Mouse (Mus musculus) lung, postnatal 0 days (tissue): ENCODE data around the gene Nutf2. TPM values are rescaled to one million over a fixed set of nuclear protein-coding genes. Genes with fewer than 3 reads are reported as not detected.
A peak's percentile ranks its signal among the peaks of the same experiment; 100 is the strongest.

Experiments
- ATAC-seq: fragments of 200-750 bp; cut with Nextera tagmentation; 2 replicates; pipeline ENCODE4 v1.8.0; 2017; ENCODE audit warnings: moderate library complexity
- DNase-seq: peaks from one replicate; pipeline ENCODE4 v3.0.0-alpha.2; 2016; ENCODE audit warnings: low spot score
- H3K27ac ChIP-seq: fragments of 300-500 bp; sonication (generic); 2 replicates; pipeline ENCODE4 v1.5.1; 2014; ENCODE audit warnings: antibody characterized with exemption, mild to moderate bottlenecking, low read length, mixed read lengths
- H3K27me3 ChIP-seq: fragments of 300-500 bp; sonication (generic); replicated peaks from 2 replicates; pipeline ENCODE4 v1.6.1; 2014; ENCODE audit warnings: low read length, mixed read lengths; ENCODE audit not compliant: insufficient read depth
- H3K36me3 ChIP-seq: fragments of 300-500 bp; sonication (generic); 2 replicates; pipeline ENCODE4 v1.6.1; 2014; ENCODE audit warnings: low read length, mixed read lengths; ENCODE audit not compliant: insufficient read depth
- H3K4me1 ChIP-seq: fragments of 300-500 bp; sonication (generic); 2 replicates; pipeline ENCODE4 v1.6.1; 2014; ENCODE audit warnings: antibody characterized with exemption, low read depth, low read length, mixed read lengths; ENCODE audit not compliant: insufficient read depth
- H3K4me2 ChIP-seq: fragments of 300-500 bp; sonication (generic); replicated peaks from 2 replicates; pipeline ENCODE4 v1.6.1; 2014; ENCODE audit warnings: low read depth, mild to moderate bottlenecking, low read length, moderate library complexity, mixed read lengths
- H3K4me3 ChIP-seq: fragments of 300-500 bp; sonication (generic); 2 replicates; pipeline ENCODE4 v1.5.1; 2014; ENCODE audit warnings: low read depth, low read length
- H3K9ac ChIP-seq: fragments of 300-500 bp; sonication (generic); replicated peaks from 2 replicates; pipeline ENCODE4 v1.6.1; 2014; ENCODE audit warnings: low read depth, mild to moderate bottlenecking
- H3K9me3 ChIP-seq: fragments of 300-500 bp; sonication (generic); 2 replicates; pipeline ENCODE4 v1.6.1; 2016; ENCODE audit warnings: low read length, mixed read lengths
- CTCF ChIP-seq: IDR thresholded peaks from 2 replicates; pipeline ENCODE4 v1.5.1; 2016; ENCODE audit warnings: antibody characterized with exemption, mild to moderate bottlenecking
- EP300 ChIP-seq: IDR thresholded peaks from 2 replicates; pipeline ENCODE4 v1.6.1; 2016; ENCODE audit warnings: antibody characterized with exemption, mild to moderate bottlenecking, control low read depth
- whole genome bisulfite sequencing: fragments of 180-500 bp; shearing (Covaris S2); extraction: QIAGEN DNeasy Blood & Tissue Kit; methylation state at CpG from one replicate; pipeline ENCODE4 v1.1.7; 2014; 5-methylcytosine and 5-hydroxymethylcytosine counted together
- polyA plus RNA-seq: library from polyadenylated mRNA; unstranded; fragments of >200 nt; fragmentation: Nextera tagmentation; extraction: Ambion mirVana; gene quantifications from 2 replicates; pipeline ENCODE4 v1.2.1, GENCODE M21; 2015

The Nutf2 gene
- polyA plus RNA-seq, 1 experiment from 2014 or later: 97.4 TPM

DNA sequence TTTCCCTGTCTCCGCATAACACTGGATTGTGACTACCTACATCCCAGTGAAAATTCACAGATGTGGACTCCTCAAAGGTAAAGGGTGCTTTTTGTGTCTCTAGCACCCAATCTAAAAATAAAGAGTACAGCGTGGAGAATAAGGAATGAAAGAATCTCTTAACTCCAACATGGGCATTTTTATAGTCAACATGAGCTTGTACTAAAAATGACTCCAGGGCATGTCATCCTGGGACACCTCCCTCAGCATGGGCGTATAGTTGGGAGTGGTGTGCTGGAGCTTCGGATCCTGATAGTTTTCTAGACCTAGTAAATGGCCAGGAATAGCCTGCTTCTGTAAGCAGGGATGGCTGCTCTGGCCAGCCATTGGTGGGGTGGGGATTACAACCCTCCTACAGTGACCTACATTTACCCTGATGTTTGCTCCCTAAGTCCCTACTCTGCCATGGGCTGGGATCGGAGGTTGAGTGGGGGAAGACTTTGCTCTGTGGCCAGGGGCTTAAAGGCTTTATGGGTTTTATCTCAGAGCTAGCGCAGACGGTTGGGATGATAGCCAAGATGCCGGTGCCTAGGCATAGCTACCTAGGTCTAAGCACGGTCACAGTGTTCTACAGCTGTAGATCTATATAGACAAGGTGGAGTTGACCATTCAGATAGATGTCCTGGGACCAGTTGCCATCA is 37.6 kb downstream of the Nutf2 start:
- DNase-seq (no peak), ATAC-seq (no peak)
- Histone ChIP-seq H3K36me3 (no peaks in the 10 kb centered on the region), H3K27ac (no peak overlapping the region), H3K9me3 (no peaks in the 10 kb centered on the region), H3K4me3 (no peak overlapping the region), H3K27me3 (no peaks in the 10 kb centered on the region), H3K4me1 (peaks cover 6% of the 10 kb centered on the region; the same call in 1 of the 2 replicates), H3K4me2 (no peak overlapping the region), H3K9ac (no peak overlapping the region)
- WGBS: 74% methylated on average over 9 of the region's 9 CpGs
- TF ChIP-seq CTCF: no peak
- TF ChIP-seq EP300: no peak

DNA sequence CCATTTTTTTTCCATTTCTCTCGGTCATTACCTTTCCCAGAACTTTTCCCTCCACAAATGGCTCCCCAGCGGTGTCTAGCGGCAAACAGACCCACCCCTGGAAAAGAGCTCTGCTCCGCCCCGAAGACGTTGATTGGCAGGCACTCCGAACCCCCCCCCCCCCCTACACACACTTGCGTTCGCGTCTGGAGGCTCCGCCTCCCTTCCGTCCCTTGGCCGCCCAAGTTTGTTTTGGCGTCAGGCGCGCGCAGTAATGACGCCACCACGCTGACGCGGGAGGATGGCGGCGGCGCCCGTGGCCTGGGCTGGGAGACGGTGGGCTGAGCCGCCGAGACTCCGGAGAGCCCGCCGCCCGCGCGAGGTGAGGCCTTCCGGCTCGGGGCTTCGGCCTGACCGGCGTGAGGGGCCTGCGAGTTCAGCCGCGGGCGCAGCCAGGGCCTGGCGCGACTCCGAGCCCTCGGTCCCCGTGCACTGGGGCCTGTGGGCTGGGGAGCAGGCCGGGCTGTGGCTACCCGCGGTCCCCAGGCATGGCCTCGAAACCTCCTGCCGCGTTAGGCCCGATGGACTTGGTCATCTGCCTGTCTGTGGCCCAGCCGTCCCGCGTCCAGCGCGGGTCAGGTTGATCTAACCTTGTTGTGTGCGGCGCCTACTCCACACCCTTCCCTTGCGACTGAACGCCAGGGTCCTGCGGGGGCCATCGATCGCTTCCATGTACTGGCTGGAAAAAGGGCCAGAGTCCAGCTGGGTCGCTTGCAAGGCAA is 40.0 kb downstream of the Nutf2 start, which contains the start of gene Pskh1:
Pskh1 (plus strand) TSS at position 262 of the 761 bp plus-strand sequence.
- Histone ChIP-seq H3K27ac (peak within 1 kb of the TSS; percentile 92), H3K36me3 (no peaks in the 10 kb centered on the region), H3K9me3 (no peaks in the 10 kb centered on the region), H3K4me1 (peaks cover 6% of the 10 kb centered on the region; the same call in 1 of the 2 replicates), H3K9ac (peak within 1 kb of the TSS; percentile 98), H3K4me3 (peak within 1 kb of the TSS; percentile 96), H3K4me2 (peak within 1 kb of the TSS; percentile 79), H3K27me3 (no peaks in the 10 kb centered on the region)
- WGBS: under 1% methylated on average over 51 of the region's 68 CpGs
- TF ChIP-seq EP300: no peak
- peak; percentile 30 for TF ChIP-seq CTCF
- DNase-seq (peak; percentile 96), ATAC-seq (peak; percentile 97)

DNA sequence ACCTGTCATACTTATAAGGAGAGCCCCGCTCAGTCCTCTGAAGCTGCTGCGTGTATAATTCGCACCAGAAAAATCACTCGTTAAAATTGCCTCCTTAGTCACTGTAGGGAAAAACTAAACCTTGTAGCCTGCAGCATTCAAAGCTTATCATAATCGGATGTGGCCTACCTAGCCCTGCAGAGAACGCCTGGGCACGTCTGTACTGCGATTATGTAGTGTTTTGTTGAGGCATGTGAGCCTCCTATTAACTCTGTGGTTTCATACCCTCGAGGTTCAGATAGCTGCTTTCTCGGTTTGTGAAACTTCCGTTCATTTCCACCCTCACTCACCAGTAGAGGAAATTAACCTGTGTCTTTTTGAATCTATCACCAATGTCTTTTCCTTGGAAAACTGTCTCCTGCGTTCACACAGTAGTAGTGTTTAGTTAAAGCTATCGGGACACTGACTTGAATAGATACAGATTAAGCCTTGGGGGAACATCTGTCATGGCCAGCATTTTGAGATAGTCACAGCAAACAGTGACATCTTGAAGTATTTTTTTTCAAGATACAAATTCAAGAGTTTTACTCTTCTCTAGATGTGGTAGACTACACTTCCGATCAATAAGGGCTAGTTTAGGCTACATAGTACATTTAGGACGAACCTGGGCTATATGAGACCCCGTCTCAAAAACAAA is 40.7 kb downstream of the Nutf2 start:
- Histone ChIP-seq H3K9ac (peak overlapping the region; percentile 98), H3K4me1 (peaks cover 6% of the 10 kb centered on the region; the same call in 1 of the 2 replicates), H3K9me3 (no peaks in the 10 kb centered on the region), H3K27ac (peak overlapping the region; percentile 92), H3K36me3 (no peaks in the 10 kb centered on the region), H3K27me3 (no peaks in the 10 kb centered on the region), H3K4me3 (peak overlapping the region; percentile 96), H3K4me2 (peak overlapping the region; percentile 79)
- DNase-seq (no peak), ATAC-seq (0 out of 2 replicates have a peak, but pooled peaks have one; percentile 1)
- TF ChIP-seq CTCF (no peak), EP300 (no peak)
- 25% methylated on average over 16 of the region's 16 CpGs for WGBS

DNA sequence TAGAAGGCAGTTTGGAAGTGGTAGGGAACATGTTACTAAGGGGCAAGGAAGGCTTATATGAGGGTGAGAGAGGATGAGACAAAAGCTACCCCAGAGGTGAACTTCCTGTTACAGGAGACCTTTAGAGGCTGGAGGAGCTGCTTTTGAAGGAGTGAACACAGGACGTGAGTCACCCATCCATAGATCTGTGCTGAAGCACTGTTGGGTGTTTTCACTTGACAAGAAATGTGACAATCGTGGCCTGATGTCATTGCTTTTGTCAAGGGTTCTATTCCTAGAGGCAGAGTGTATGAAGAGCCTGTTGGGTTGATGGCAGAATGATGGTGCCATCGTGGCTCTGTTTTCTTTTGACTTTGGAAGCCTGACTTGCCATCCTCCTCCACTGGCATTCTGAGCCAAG is 59.0 kb downstream of the Nutf2 start:
- no peaks in the 10 kb centered on the region for H3K9me3 ChIP-seq
- no peak overlapping the region for H3K27ac ChIP-seq
- no peak overlapping the region for H3K9ac ChIP-seq
- H3K4me2 ChIP-seq: no peak overlapping the region
- H3K4me3 ChIP-seq: no peak overlapping the region
- WGBS: 86% methylated on average over 3 of the region's 3 CpGs
- ATAC-seq (no peak), DNase-seq (no peak)
- no peaks in the 10 kb centered on the region for H3K4me1 ChIP-seq
- no peaks in the 10 kb centered on the region for H3K36me3 ChIP-seq
- H3K27me3 ChIP-seq: no peaks in the 10 kb centered on the region
- TF ChIP-seq CTCF (no peak), EP300 (no peak)

DNA sequence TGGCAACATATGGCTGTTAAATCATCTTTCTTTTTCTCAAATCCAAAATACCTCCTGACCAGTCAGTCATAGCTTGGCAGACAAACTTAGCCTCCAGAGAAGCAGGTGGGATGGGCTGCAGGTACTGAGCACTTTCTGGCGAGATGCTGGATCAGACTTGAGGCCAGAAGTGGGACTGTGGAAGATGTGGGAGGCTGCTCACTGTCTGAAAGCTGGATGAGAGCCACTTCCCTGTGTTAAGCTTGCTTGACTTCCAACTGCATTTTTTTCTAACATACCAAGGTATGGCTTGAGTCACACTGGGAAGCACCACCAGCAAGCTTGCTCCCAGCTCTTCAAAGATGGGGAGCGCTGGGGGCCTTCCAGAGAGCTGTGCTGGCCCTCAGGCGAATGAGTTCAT is 64.7 kb downstream of the Nutf2 start:
- no peak for ATAC-seq
- WGBS: 61% methylated on average over 3 of the region's 3 CpGs
- TF ChIP-seq CTCF (no peak), EP300 (no peak)
- Histone ChIP-seq H3K9ac (no peak overlapping the region), H3K4me1 (no peaks in the 10 kb centered on the region), H3K27me3 (no peaks in the 10 kb centered on the region), H3K4me2 (no peak overlapping the region), H3K9me3 (no peaks in the 10 kb centered on the region), H3K36me3 (peaks cover 2% of the 10 kb centered on the region; the same call in 1 of the 2 replicates), H3K27ac (no peak overlapping the region), H3K4me3 (no peak overlapping the region)
- no peak for DNase-seq

Other genes with a start within 250 kb of the Nutf2 start
- gene Ctcf, start 224.0 kb upstream of the Nutf2 start, polyA plus RNA-seq: 71.3 and 73.6 TPM in 2 replicates
- gene Agrp, start 223.2 kb upstream of the Nutf2 start, polyA plus RNA-seq: 0.44 and 0.75 TPM in 2 replicates
- 0.26 and 0.35 TPM in 2 replicates for gene Carmil2, start 174.3 kb upstream of the Nutf2 start, polyA plus RNA-seq
- 40.5 and 45.8 TPM in 2 replicates for gene Acd, start 159.5 kb upstream of the Nutf2 start, polyA plus RNA-seq
- gene Pard6a, start 159.4 kb upstream of the Nutf2 start, polyA plus RNA-seq: 14.8 and 16.6 TPM in 2 replicates
- gene 4933405L10Rik, start 152.9 kb upstream of the Nutf2 start, polyA plus RNA-seq: not detected in 2 replicates
- 8.2 and 8.7 TPM in 2 replicates for gene Enkd1, start 152.4 kb upstream of the Nutf2 start, polyA plus RNA-seq
- 19.5 and 24.4 TPM in 2 replicates for gene Gfod2, start 101.9 kb upstream of the Nutf2 start, polyA plus RNA-seq
- 10.5 and 10.9 TPM in 2 replicates for gene Ranbp10, start 33.2 kb upstream of the Nutf2 start, polyA plus RNA-seq
- 2.9 and 3.7 TPM in 2 replicates for gene Tsnaxip1, start 32.8 kb upstream of the Nutf2 start, polyA plus RNA-seq
- 14.3 and 15.9 TPM in 2 replicates for gene Cenpt, start 7.3 kb upstream of the Nutf2 start, polyA plus RNA-seq
- gene Thap11, start 5.4 kb upstream of the Nutf2 start, polyA plus RNA-seq: 46.3 and 50.1 TPM in 2 replicates
- gene Edc4, start 20.3 kb downstream of the Nutf2 start, polyA plus RNA-seq: 17.4 and 19.8 TPM in 2 replicates
- gene Nrn1l, start 33.0 kb downstream of the Nutf2 start, polyA plus RNA-seq: 0.27 and 0.48 TPM in 2 replicates
- gene Pskh1, start 39.9 kb downstream of the Nutf2 start, polyA plus RNA-seq: 19.0 and 21.5 TPM in 2 replicates
- 0.42 and 0.54 TPM in 2 replicates for gene Ctrl, start 73.3 kb downstream of the Nutf2 start, polyA plus RNA-seq
- gene Psmb10, start 77.9 kb downstream of the Nutf2 start, polyA plus RNA-seq: 75.9 and 77.2 TPM in 2 replicates
- 0.63 and 0.74 TPM in 2 replicates for gene Lcat, start 82.8 kb downstream of the Nutf2 start, polyA plus RNA-seq
- gene Slc12a4, start 105.5 kb downstream of the Nutf2 start, polyA plus RNA-seq: 29.2 and 33.9 TPM in 2 replicates
- 0.13 TPM in 1 of 2 replicates, not detected in the other for gene Dpep3, start 118.8 kb downstream of the Nutf2 start, polyA plus RNA-seq
- gene Dus2, start 130.8 kb downstream of the Nutf2 start, polyA plus RNA-seq: 7.4 and 8.8 TPM in 2 replicates
- 0.12 TPM in 1 of 2 replicates, not detected in the other for gene Dpep2nb, start 145.4 kb downstream of the Nutf2 start, polyA plus RNA-seq
- gene Ddx28, start 151.3 kb downstream of the Nutf2 start, polyA plus RNA-seq: 10.5 and 11.4 TPM in 2 replicates
- gene Nfatc3, start 198.3 kb downstream of the Nutf2 start, polyA plus RNA-seq: 3.4 and 4.2 TPM in 2 replicates